Mouse (Mus musculus): ENCODE results near the gene Lix1.

- no peak for TF ChIP-seq CTCF (IDR thresholded peaks at IDR 0.05; ENCODE audit: low read depth)
- no peak for TF ChIP-seq EP300 (optimal IDR thresholded peaks at IDR 0.05)
These were observed 22.3 kb downstream of the Lix1 start for GRCm38 (mm10) chr17:17424609-17425307.
